Mouse (Mus musculus): ENCODE data around the gene Gm15557. TPM values are rescaled to one million over a fixed set of nuclear protein-coding genes. Genes with fewer than 3 reads are reported as not detected.
A peak's percentile ranks its signal among the peaks of the same experiment; 100 is the strongest.

Gene Gm15557
- polyA plus RNA-seq, 1 experiment from 2014 or later = 0.18 TPM

DNA sequence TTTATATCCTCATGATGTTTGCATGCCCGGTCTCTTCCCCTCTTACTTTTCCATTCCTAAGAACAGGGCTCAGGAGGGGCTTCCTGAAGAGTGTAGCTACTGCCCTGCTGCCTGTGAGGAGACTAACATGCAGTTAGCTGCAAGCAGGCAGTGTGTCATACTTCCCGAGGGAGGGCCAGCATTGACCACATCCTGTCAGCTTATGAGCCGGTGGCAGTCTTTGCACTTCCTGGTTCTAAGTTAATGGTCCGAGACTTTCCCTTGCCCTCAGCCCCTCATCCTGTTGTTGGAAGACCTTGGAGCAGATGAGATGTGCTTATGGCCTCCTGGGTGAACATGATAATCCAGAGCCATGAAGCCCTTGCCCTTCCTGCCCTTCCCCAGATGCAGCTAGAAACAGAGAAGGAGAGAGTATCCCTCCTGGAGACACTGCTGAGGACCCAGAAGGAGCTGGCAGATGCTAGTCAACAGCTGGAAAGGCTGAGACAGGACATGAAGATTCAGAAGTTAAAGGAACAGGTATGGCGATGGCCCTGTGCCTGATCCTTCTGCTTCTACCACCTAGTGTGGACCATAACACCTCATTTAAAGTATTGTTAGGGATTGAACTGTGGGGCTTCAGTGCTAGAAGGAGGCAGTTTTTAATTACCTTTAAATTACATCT, 38.9 kb downstream of the Gm15557 start:
- H3K27me3 ChIP-seq (replicated peaks; ENCODE audit: control insufficient read depth, insufficient read depth, low read length) = no peaks in the 10 kb centered on the region
- no peaks in the 10 kb centered on the region for H3K9me3 ChIP-seq (ENCODE audit: control insufficient read depth, low read length)
- H3K36me3 ChIP-seq (ENCODE audit: control insufficient read depth, insufficient read depth, low read length) = peaks cover 17% of the 10 kb centered on the region
- H3K4me1 ChIP-seq (ENCODE audit: control insufficient read depth, insufficient read depth, low read length) = no peaks in the 10 kb centered on the region
- no peak overlapping the region for H3K27ac ChIP-seq (ENCODE audit: low read length)
- H3K4me3 ChIP-seq (ENCODE audit: low read length) = no peak overlapping the region
- no peak overlapping the region for H3K4me2 ChIP-seq (ENCODE audit: low read depth, low read length)
- no peak for ATAC-seq
- H3K9ac ChIP-seq (ENCODE audit: low read depth, low read length) = no peak overlapping the region
- 82% methylated on average over 5 of the region's 5 CpGs for WGBS

DNA sequence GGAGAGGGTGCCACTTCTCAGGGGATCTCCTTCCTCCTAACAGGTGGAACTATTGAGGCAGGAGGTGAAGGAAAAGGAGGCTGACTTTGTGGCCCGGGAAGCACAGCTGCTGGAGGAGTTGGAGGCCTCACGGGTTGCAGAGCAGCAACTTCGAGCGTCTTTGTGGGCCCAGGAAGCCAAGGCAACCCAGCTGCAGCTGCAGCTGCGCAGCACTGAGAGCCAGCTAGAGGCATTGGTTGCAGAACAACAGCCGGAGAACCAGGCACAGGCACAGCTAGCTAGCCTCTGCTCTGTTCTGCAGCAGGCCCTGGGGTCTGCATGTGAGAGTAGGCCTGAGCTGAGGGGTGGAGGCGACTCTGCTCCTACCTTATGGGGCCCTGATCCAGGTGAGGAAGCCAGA, 45.2 kb downstream of the Gm15557 start:
- Histone ChIP-seq H3K27me3 (replicated peaks; ENCODE audit: control insufficient read depth, insufficient read depth, low read length) (no peaks in the 10 kb centered on the region), H3K4me1 (ENCODE audit: control insufficient read depth, insufficient read depth, low read length) (no peaks in the 10 kb centered on the region), H3K36me3 (ENCODE audit: control insufficient read depth, insufficient read depth, low read length) (peaks cover 25% of the 10 kb centered on the region), H3K9ac (ENCODE audit: low read depth, low read length) (no peak overlapping the region), H3K4me3 (ENCODE audit: low read length) (no peak overlapping the region), H3K4me2 (ENCODE audit: low read depth, low read length) (no peak overlapping the region), H3K27ac (ENCODE audit: low read length) (no peak overlapping the region), H3K9me3 (ENCODE audit: control insufficient read depth, low read length) (no peaks in the 10 kb centered on the region)
- no peak for ATAC-seq
- 93% methylated on average over 7 of the region's 7 CpGs for WGBS

DNA sequence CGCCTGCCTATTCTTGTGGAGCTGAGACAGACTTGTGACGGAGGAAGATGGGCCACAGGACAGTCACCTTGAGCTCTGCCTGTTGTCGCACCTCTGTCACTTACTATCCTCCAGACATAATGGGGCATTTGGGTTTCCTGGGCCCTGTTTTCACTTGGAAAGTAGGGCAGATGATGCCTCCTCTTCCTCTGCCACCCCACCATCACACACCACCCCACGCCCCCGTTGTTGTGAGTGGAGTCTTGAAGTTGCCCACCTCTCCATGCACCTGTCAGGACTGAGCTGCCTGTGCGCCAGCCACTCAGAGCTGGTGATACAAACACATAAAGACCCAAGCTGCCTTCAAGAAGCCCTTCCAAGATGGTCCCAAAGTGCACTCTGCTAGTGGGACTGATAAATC, 46.6 kb downstream of the Gm15557 start:
- no peak overlapping the region for H3K27ac ChIP-seq (ENCODE audit: low read length)
- no peaks in the 10 kb centered on the region for H3K9me3 ChIP-seq (ENCODE audit: control insufficient read depth, low read length)
- no peaks in the 10 kb centered on the region for H3K27me3 ChIP-seq (replicated peaks; ENCODE audit: control insufficient read depth, insufficient read depth, low read length)
- peaks cover 22% of the 10 kb centered on the region for H3K36me3 ChIP-seq (ENCODE audit: control insufficient read depth, insufficient read depth, low read length)
- H3K4me3 ChIP-seq (ENCODE audit: low read length) = no peak overlapping the region
- H3K4me2 ChIP-seq (ENCODE audit: low read depth, low read length) = no peak overlapping the region
- H3K4me1 ChIP-seq (ENCODE audit: control insufficient read depth, insufficient read depth, low read length) = peaks cover 6% of the 10 kb centered on the region; the same call in 1 of the 2 replicates
- no peak for ATAC-seq
- H3K9ac ChIP-seq (ENCODE audit: low read depth, low read length) = no peak overlapping the region
- 97% methylated on average over 6 of the region's 6 CpGs for WGBS

DNA sequence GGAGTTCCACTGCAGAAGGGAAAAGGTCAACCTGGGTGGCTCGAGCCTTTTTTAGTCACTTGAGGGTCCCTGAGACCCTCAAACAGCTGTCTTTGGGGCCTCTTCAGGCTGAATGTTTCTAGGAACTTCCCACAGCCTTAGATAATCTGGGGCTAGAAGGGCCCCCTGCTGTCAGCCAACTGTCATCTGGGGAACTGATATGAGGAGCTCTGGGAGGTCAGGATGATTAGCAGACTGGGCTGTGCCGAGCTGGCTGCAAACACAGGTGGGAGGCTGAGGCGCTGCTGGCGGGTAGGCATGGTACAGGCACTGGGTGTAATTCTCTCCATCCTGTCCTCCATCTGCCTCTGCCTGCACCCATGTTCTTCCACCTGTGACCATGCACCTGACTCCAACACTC, 48.6 kb downstream of the Gm15557 start:
- no peak overlapping the region for H3K9ac ChIP-seq (ENCODE audit: low read depth, low read length)
- H3K9me3 ChIP-seq (ENCODE audit: control insufficient read depth, low read length) = no peaks in the 10 kb centered on the region
- peak; percentile 50; the same call in 1 of the 2 replicates for ATAC-seq
- peaks cover 9% of the 10 kb centered on the region; the same call in 1 of the 2 replicates for H3K4me1 ChIP-seq (ENCODE audit: control insufficient read depth, insufficient read depth, low read length)
- whole genome bisulfite sequencing = 69% methylated on average over 4 of the region's 4 CpGs
- no peak overlapping the region for H3K4me2 ChIP-seq (ENCODE audit: low read depth, low read length)
- H3K27ac ChIP-seq (ENCODE audit: low read length) = no peak overlapping the region
- H3K36me3 ChIP-seq (ENCODE audit: control insufficient read depth, insufficient read depth, low read length) = peaks cover 26% of the 10 kb centered on the region
- no peaks in the 10 kb centered on the region for H3K27me3 ChIP-seq (replicated peaks; ENCODE audit: control insufficient read depth, insufficient read depth, low read length)
- no peak overlapping the region for H3K4me3 ChIP-seq (ENCODE audit: low read length)

DNA sequence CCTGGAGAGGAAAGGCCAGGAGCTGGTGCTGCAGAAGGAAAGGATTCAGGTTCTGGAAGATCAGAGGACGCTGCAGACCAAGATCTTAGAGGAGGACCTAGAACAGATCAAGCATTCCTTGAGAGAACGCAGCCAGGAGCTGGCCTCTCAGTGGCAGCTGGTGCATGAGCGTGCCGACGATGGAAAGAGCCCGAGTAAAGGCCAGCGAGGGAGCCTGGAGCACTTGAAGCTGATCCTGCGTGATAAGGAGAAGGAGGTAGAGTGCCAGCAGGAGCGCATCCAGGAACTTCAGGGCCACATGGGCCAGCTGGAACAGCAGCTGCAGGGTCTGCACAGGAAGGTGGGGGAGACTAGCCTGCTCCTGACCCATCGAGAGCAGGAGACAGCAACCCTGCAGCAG, 50.6 kb downstream of the Gm15557 start:
- H3K4me1 ChIP-seq (ENCODE audit: control insufficient read depth, insufficient read depth, low read length) = peaks cover 9% of the 10 kb centered on the region; the same call in 1 of the 2 replicates
- no peak overlapping the region for H3K4me2 ChIP-seq (ENCODE audit: low read depth, low read length)
- no peak overlapping the region for H3K4me3 ChIP-seq (ENCODE audit: low read length)
- no peak for ATAC-seq
- H3K27me3 ChIP-seq (replicated peaks; ENCODE audit: control insufficient read depth, insufficient read depth, low read length) = no peaks in the 10 kb centered on the region
- 88% methylated on average over 10 of the region's 10 CpGs for WGBS
- 0 out of 2 replicates have a peak overlapping the region, but pooled peaks have one; percentile 34 for H3K9ac ChIP-seq (ENCODE audit: low read depth, low read length)
- H3K27ac ChIP-seq (ENCODE audit: low read length) = no peak overlapping the region
- H3K36me3 ChIP-seq (ENCODE audit: control insufficient read depth, insufficient read depth, low read length) = peaks cover 22% of the 10 kb centered on the region
- no peaks in the 10 kb centered on the region for H3K9me3 ChIP-seq (ENCODE audit: control insufficient read depth, low read length)

DNA sequence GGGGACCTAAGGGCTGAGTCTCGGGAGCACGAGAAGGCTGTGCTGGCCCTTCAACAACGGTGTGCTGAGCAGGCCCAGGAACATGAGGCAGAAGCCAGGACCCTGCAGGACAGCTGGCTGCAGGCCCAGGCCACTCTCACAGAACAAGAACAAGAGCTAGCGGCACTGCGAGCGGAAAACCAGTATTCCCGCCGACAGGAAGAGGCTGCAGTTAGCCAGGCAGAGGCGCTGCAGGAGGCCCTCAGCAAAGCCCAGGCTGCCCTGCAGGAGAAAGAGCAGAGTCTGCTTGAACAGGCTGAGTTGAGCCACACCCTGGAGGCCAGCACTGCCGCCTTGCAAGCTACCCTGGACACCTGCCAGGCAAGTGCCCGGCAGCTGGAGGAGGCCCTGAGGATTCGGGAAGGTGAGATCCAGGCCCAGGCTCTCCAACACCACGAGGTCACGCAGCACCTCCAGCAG, 51.4 kb downstream of the Gm15557 start:
- Histone ChIP-seq H3K4me1 (ENCODE audit: control insufficient read depth, insufficient read depth, low read length) (peaks cover 9% of the 10 kb centered on the region; the same call in 1 of the 2 replicates), H3K4me3 (ENCODE audit: low read length) (no peak overlapping the region), H3K27ac (ENCODE audit: low read length) (peak overlapping the region; percentile 71), H3K36me3 (ENCODE audit: control insufficient read depth, insufficient read depth, low read length) (peaks cover 27% of the 10 kb centered on the region), H3K4me2 (ENCODE audit: low read depth, low read length) (no peak overlapping the region), H3K9ac (ENCODE audit: low read depth, low read length) (0 out of 2 replicates have a peak overlapping the region, but pooled peaks have one; percentile 34), H3K27me3 (replicated peaks; ENCODE audit: control insufficient read depth, insufficient read depth, low read length) (no peaks in the 10 kb centered on the region), H3K9me3 (ENCODE audit: control insufficient read depth, low read length) (no peaks in the 10 kb centered on the region)
- ATAC-seq = peak; percentile 94
- WGBS = 73% methylated on average over 14 of the region's 14 CpGs

Other genes starting within 250 kb of the Gm15557 start
- 99.3 and 103 TPM in 2 replicates for gene Trpc4ap, start 248.3 kb upstream of the Gm15557 start, polyA plus RNA-seq (2015; fragmentation: Nextera tagmentation; extraction: Ambion mirVana)
- gene Edem2, start 211.3 kb upstream of the Gm15557 start, polyA plus RNA-seq (2015; fragmentation: Nextera tagmentation; extraction: Ambion mirVana) = 85.7 and 94.6 TPM in 2 replicates
- not detected in 2 replicates for gene Gm17581, start 204.9 kb upstream of the Gm15557 start, polyA plus RNA-seq (2015; fragmentation: Nextera tagmentation; extraction: Ambion mirVana)
- 20.4 and 20.8 TPM in 2 replicates for gene Procr, start 189.6 kb upstream of the Gm15557 start, polyA plus RNA-seq (2015; fragmentation: Nextera tagmentation; extraction: Ambion mirVana)
- gene Mmp24, start 165.4 kb upstream of the Gm15557 start, polyA plus RNA-seq (2015; fragmentation: Nextera tagmentation; extraction: Ambion mirVana) = 0.18 and 0.21 TPM in 2 replicates
- 27.4 and 30.0 TPM in 2 replicates for gene BC029722, start 121.3 kb upstream of the Gm15557 start, polyA plus RNA-seq (2015; fragmentation: Nextera tagmentation; extraction: Ambion mirVana)
- gene Eif6, start 113.8 kb upstream of the Gm15557 start, polyA plus RNA-seq (2015; fragmentation: Nextera tagmentation; extraction: Ambion mirVana) = 279 and 287 TPM in 2 replicates
- 0.33 and 0.35 TPM in 2 replicates for gene Fam83c, start 105.9 kb upstream of the Gm15557 start, polyA plus RNA-seq (2015; fragmentation: Nextera tagmentation; extraction: Ambion mirVana)
- gene Uqcc1, start 10.4 kb upstream of the Gm15557 start, polyA plus RNA-seq (2015; fragmentation: Nextera tagmentation; extraction: Ambion mirVana) = 84.5 and 92.8 TPM in 2 replicates
- 0.69 and 0.79 TPM in 2 replicates for gene Gdf5, start 4.6 kb downstream of the Gm15557 start, polyA plus RNA-seq (2015; fragmentation: Nextera tagmentation; extraction: Ambion mirVana)
- gene Cep250, start 15.7 kb downstream of the Gm15557 start, polyA plus RNA-seq (2015; fragmentation: Nextera tagmentation; extraction: Ambion mirVana) = 11.1 and 12.7 TPM in 2 replicates
- 1.7 and 1.9 TPM in 2 replicates for gene 6430550D23Rik, start 67.2 kb downstream of the Gm15557 start, polyA plus RNA-seq (2015; fragmentation: Nextera tagmentation; extraction: Ambion mirVana)
- gene Ergic3, start 67.3 kb downstream of the Gm15557 start, polyA plus RNA-seq (2015; fragmentation: Nextera tagmentation; extraction: Ambion mirVana) = 268 and 281 TPM in 2 replicates
- 0.05 and 0.06 TPM in 2 replicates for gene Fer1l4, start 112.2 kb downstream of the Gm15557 start, polyA plus RNA-seq (2015; fragmentation: Nextera tagmentation; extraction: Ambion mirVana)
- gene Spag4, start 124.4 kb downstream of the Gm15557 start, polyA plus RNA-seq (2015; fragmentation: Nextera tagmentation; extraction: Ambion mirVana) = 1.7 and 2.4 TPM in 2 replicates
- gene Cpne1, start 171.2 kb downstream of the Gm15557 start, polyA plus RNA-seq (2015; fragmentation: Nextera tagmentation; extraction: Ambion mirVana) = 35.8 and 41.5 TPM in 2 replicates
- gene Rbm12, start 171.2 kb downstream of the Gm15557 start, polyA plus RNA-seq (2015; fragmentation: Nextera tagmentation; extraction: Ambion mirVana) = 16.5 and 19.3 TPM in 2 replicates
- 13.5 and 14.1 TPM in 2 replicates for gene Gm28036, start 186.4 kb downstream of the Gm15557 start, polyA plus RNA-seq (2015; fragmentation: Nextera tagmentation; extraction: Ambion mirVana)
- 358 and 367 TPM in 2 replicates for gene Romo1, start 203.3 kb downstream of the Gm15557 start, polyA plus RNA-seq (2015; fragmentation: Nextera tagmentation; extraction: Ambion mirVana)
- 69.0 and 69.2 TPM in 2 replicates for gene Nfs1, start 203.5 kb downstream of the Gm15557 start, polyA plus RNA-seq (2015; fragmentation: Nextera tagmentation; extraction: Ambion mirVana)
- gene Rbm39, start 239.5 kb downstream of the Gm15557 start, polyA plus RNA-seq (2015; fragmentation: Nextera tagmentation; extraction: Ambion mirVana) = 450 and 473 TPM in 2 replicates